Mouse (Mus musculus): ENCODE results near the gene Pigl. TPM values are rescaled to one million over a fixed set of nuclear protein-coding genes. Genes with fewer than 3 reads are reported as not detected.
"Not testable (repeated sequence)": the region's sequence is repeated elsewhere in the genome, so short reads cannot be mapped to it uniquely, and the experiment has no call there.

Pigl gene
- polyA plus RNA-seq, 1 experiment from 2014 or later = 7.4 TPM

DNA sequence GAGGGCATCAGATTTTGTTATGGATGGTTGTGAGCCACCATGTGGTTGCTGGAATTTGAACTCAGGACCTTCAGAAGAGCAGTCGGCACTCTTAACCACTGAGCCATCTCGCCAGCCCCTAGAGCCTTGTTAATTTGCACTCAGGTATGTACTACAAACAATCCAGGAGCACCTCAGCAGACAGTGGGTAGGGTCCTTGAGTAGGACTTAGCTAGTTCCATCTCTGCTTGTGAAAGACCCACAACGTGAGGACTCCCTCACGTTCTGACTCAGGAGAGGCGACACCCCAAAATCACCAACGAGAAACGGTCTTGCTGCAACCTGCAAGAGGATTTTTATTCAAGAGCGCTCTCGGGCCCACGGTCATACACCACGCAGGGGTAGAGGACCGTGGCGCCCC lies 50.1 kb downstream of the Pigl start:
- H3K9ac ChIP-seq; H3K4me2 ChIP-seq; H3K4me1 ChIP-seq (replicated peaks); H3K4me3 ChIP-seq; H3K36me3 ChIP-seq; H3K27ac ChIP-seq; H3K9me3 ChIP-seq; ATAC-seq (ENCODE audit: low FRiP score); H3K27me3 ChIP-seq: not testable (repeated sequence)
- 96% methylated on average over 13 of the region's 13 CpGs for WGBS

DNA sequence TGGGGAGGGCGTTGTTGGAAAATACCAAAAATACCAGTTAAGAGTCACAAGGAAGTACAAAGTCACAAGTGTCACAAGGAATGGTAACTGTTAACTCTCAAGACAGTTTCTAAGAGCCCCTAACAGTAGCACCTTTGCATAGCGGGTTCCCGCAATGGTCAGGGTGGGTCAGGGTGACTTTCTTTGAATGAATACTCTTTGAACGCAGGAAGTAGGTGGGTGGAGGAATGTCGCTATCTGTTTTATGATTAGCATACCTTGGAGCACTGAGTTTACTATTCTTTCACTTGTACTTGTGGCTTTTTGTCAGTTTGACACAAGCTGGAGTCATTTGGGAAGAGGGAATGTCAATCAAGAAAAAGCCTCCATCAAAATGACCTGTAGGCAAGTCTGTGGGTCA lies 50.6 kb downstream of the Pigl start:
- ATAC-seq (ENCODE audit: low FRiP score); H3K4me3 ChIP-seq; H3K27ac ChIP-seq; H3K27me3 ChIP-seq; H3K4me2 ChIP-seq; H3K9me3 ChIP-seq; H3K4me1 ChIP-seq (replicated peaks); H3K36me3 ChIP-seq; H3K9ac ChIP-seq: not testable (repeated sequence)
- WGBS = 98% methylated on average over 5 of the region's 5 CpGs

DNA sequence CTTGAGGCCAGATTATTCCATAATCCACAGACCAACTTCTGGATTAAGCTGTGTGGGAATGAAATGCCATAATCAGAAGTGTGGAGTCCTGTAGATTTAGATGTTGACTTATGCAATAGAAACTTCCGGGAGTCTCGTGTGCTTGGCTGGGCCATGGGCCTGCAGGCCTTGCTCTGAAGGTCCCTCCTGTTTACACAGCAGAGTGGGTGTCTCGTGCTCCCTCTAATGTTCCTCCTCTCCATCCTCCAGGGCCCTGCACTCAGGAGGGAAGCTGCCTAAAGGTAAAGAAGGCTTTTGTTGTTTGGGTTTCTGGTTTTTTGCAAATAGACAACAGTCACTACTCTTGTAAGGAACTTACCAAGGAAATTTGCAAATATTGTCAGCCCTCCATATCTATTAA lies 51.3 kb downstream of the Pigl start:
- WGBS = 79% methylated on average over 3 of the region's 3 CpGs
- Histone ChIP-seq H3K4me3 (no peak overlapping the region), H3K9ac (no peak overlapping the region), H3K27me3 (no peaks in the 10 kb centered on the region), H3K36me3 (no peaks in the 10 kb centered on the region), H3K4me2 (no peak overlapping the region), H3K4me1 (replicated peaks) (peaks cover 4% of the 10 kb centered on the region; the same call in 1 of the 2 replicates), H3K9me3 (no peaks in the 10 kb centered on the region), H3K27ac (no peak overlapping the region)
- ATAC-seq (ENCODE audit: low FRiP score) = no peak

DNA sequence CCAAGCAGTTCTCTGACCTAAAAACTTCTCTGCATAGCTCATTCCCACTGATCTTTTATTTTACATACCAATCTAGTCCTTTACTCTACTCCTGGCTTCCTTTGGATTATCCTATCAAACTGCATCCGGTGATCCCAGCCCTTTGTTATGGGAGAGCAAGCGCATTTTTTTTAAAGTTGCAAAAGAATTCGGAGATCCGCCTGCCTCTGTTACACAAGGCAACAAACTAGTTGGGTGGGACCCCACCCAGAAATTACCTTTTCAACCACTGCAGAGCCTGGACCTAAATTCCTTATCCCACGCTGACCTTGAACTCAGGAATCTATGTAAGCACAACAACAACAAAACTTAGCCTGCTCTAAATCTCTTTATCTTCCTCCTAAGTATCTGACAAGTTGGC lies 52.7 kb downstream of the Pigl start:
- WGBS = 86% methylated on average over 5 of the region's 5 CpGs
- no peak overlapping the region for H3K9ac ChIP-seq
- no peak for ATAC-seq (ENCODE audit: low FRiP score)

DNA sequence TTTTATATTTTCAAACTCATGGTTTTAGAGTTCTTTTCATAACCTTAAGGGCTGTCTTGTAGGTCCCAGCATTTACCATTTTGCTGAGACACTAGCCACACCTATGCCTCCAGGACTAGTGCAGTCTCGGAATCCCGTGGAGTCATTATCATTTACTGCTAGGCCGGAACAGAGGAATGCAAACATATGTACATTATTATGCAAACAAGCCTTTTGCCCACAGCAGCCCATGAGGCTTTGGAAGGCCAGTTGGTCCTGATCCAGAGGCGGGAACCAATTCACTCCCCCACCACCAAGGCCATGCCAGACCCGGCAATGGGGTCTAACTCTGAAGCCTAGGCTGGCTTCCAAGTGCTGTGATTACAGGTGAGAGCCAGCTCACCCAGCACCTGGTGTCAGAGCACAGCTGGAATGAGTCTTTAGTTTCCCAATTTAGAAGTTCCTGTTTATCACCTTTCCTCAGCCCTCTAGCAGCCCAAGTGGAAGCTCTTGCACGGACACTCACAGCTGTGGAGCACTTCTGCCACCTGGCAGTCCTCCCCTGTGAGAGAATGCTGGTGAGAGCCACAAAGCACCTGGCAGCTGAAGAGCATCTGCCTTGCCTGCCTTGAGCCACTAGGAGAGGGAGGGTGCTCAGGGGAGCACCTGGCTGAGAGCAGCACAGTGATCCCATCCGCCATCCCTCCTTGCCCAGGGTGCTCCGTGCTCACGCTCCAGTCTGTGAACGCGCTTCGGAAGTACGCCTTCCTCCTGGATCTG lies 53.4 kb downstream of the Pigl start:
- WGBS = 71% methylated on average over 13 of the region's 13 CpGs

More for the DNA sequence above, 52.7 kb downstream of the Pigl start:
- Histone ChIP-seq H3K4me3 (no peak overlapping the region), H3K4me1 (replicated peaks) (peaks cover 4% of the 10 kb centered on the region; the same call in 1 of the 2 replicates), H3K4me2 (no peak overlapping the region), H3K27me3 (no peaks in the 10 kb centered on the region), H3K9me3 (no peaks in the 10 kb centered on the region), H3K36me3 (no peaks in the 10 kb centered on the region), H3K27ac (no peak overlapping the region)

DNA sequence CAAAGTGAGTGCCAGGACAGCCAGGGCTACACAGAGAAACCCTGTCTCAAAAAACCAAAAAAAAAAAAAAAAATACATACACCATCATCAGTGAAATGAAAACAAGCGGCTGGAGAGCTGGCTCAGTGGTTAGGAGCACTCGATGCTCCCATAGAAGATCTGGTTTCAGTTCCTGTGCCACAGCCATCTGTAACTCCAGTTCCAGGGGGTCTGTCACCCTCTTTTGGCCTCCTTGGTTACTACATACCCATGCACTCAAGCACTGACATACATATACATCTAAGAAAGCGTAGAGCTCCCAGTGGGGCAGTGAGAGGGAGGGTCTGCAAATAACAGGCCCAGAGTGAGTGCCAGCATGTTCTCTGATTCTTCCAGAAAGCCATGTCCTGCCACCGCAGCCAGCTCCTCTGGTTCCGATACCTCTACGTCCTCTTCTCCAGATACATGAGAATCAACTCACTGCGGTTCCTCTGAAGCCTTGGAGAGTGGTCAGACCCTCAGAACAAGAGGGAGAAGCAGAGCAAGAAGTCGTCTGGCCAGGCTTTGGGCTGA lies 54.3 kb downstream of the Pigl start:
- ATAC-seq (ENCODE audit: low FRiP score) = no peak
- Histone ChIP-seq H3K9ac (no peak overlapping the region), H3K36me3 (no peaks in the 10 kb centered on the region), H3K27ac (no peak overlapping the region), H3K9me3 (no peaks in the 10 kb centered on the region), H3K4me1 (replicated peaks) (peaks cover 4% of the 10 kb centered on the region; the same call in 1 of the 2 replicates), H3K4me3 (no peak overlapping the region), H3K4me2 (no peak overlapping the region), H3K27me3 (no peaks in the 10 kb centered on the region)
- 88% methylated on average over 8 of the region's 8 CpGs for WGBS

More for the DNA sequence above, 53.4 kb downstream of the Pigl start:
- Histone ChIP-seq H3K36me3 (no peaks in the 10 kb centered on the region), H3K4me1 (replicated peaks) (peaks cover 4% of the 10 kb centered on the region; the same call in 1 of the 2 replicates), H3K4me2 (no peak overlapping the region), H3K9me3 (no peaks in the 10 kb centered on the region), H3K4me3 (no peak overlapping the region), H3K9ac (no peak overlapping the region), H3K27ac (no peak overlapping the region), H3K27me3 (no peaks in the 10 kb centered on the region)
- ATAC-seq (ENCODE audit: low FRiP score) = no peak

DNA sequence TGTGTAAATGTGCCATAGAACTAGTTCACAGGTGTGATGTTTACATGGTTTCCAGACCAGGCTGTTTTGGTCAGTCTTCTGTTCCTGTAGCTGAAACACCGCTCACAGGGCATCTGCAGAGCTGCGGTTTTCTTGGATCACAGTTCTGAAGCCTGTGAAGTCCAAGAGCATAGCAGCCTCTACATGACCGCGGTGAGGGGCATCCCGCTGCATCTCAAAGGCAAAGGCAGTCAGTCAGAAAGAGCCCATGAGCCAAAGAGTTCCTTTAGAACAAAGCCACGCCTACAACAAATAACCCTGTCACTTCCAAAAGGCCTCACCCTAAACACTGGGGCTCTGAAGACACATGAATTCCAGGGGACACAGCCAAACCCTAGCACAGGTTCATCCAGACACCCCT lies 55.1 kb downstream of the Pigl start:
- no peak for ATAC-seq (ENCODE audit: low FRiP score)
- no peak overlapping the region for H3K9ac ChIP-seq
- no peaks in the 10 kb centered on the region for H3K9me3 ChIP-seq
- H3K27ac ChIP-seq = no peak overlapping the region
- H3K27me3 ChIP-seq = no peaks in the 10 kb centered on the region
- WGBS = 75% methylated on average over 6 of the region's 6 CpGs
- H3K4me3 ChIP-seq = no peak overlapping the region
- peaks cover 4% of the 10 kb centered on the region; the same call in 1 of the 2 replicates for H3K4me1 ChIP-seq (replicated peaks)
- H3K36me3 ChIP-seq = no peaks in the 10 kb centered on the region
- no peak overlapping the region for H3K4me2 ChIP-seq

DNA sequence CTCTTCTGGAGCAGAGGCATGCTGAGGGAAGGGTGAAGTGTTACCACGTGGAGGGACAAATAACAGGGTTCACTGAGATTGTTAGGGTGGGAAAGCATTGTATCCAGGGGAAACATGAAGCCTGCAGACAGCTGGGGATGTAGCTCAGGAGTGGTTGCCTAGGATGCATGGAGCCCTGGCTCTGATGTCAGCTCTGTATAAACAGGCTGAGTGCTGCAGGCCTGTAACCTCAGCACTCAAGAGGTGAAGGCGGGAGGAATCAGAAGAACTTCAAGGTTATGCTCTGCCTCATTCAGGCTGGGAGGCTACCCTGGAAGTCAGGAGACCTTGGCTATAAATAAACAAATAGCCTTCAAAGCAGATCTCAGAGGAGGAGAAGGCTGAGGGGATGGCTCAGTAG lies 60.7 kb downstream of the Pigl start:
- 0 out of 2 replicates have a peak overlapping the region, but pooled peaks have one; percentile 23 for H3K27ac ChIP-seq
- no peaks in the 10 kb centered on the region for H3K4me1 ChIP-seq (replicated peaks)
- no peak overlapping the region for H3K4me2 ChIP-seq
- H3K4me3 ChIP-seq = no peak overlapping the region
- ATAC-seq (ENCODE audit: low FRiP score) = no peak
- H3K9me3 ChIP-seq = no peaks in the 10 kb centered on the region
- 30% methylated on average over 2 of the region's 2 CpGs for WGBS
- H3K36me3 ChIP-seq = peaks cover 7% of the 10 kb centered on the region
- no peak overlapping the region for H3K9ac ChIP-seq
- H3K27me3 ChIP-seq = no peaks in the 10 kb centered on the region

DNA sequence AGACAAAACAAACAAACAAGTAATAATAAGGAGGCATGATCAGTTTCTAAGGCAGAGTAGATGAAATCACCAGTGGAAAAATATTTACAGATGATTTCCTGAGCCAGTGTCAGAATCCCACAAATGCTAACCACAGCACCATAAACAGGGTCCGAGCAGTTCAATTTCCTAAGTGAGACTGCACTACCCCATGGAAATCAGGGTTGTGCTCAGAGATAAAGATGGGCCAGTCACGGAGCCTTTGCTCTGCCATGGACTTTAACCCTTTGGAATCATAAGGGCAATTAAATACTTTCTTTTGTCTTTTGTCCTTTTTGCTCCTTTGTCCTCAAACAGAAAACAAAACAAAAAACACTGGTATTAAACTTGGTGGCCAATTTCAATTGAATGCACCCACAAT lies 64.0 kb downstream of the Pigl start:
- H3K4me1 ChIP-seq (replicated peaks) = no peaks in the 10 kb centered on the region
- 74% methylated on average over 2 of the region's 2 CpGs for WGBS
- H3K36me3 ChIP-seq = peaks cover 37% of the 10 kb centered on the region
- no peaks in the 10 kb centered on the region for H3K27me3 ChIP-seq
- no peak for ATAC-seq (ENCODE audit: low FRiP score)
- H3K27ac ChIP-seq = no peak overlapping the region
- H3K4me3 ChIP-seq = no peak overlapping the region
- no peak overlapping the region for H3K9ac ChIP-seq
- H3K4me2 ChIP-seq = no peak overlapping the region
- no peaks in the 10 kb centered on the region for H3K9me3 ChIP-seq

DNA sequence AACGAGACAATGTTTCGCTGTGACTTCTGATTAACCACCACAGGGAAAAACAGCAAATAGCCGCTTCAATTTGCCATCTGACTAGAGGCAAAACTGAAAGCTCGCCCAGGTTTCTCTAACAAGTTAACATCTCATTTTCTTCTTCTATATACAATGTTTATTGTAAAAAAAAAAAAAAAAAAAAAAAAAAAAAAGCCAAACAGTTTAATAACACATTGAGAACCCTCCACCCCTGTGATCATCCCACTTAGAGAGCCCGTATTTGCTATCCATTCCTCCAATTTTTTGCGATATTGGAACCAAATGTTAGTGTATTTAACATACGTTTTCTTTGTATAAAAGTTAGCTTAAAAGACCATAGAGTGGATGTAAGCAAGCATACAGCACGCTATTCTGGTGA lies 78.8 kb downstream of the Pigl start:
- H3K27me3 ChIP-seq = 0 out of 2 replicates have a peak, but pooled peaks cover 4% of the 10 kb centered on the region
- H3K9me3 ChIP-seq = no peaks in the 10 kb centered on the region
- H3K9ac ChIP-seq = no peak overlapping the region
- no peak overlapping the region for H3K27ac ChIP-seq
- ATAC-seq (ENCODE audit: low FRiP score) = no peak
- peak overlapping the region; percentile 83 for H3K4me2 ChIP-seq
- H3K4me3 ChIP-seq = peak overlapping the region; percentile 81; the same call in 1 of the 2 replicates
- H3K4me1 ChIP-seq (replicated peaks) = peaks cover 21% of the 10 kb centered on the region
- peaks cover 21% of the 10 kb centered on the region for H3K36me3 ChIP-seq
- 81% methylated on average over 8 of the region's 8 CpGs for WGBS

DNA sequence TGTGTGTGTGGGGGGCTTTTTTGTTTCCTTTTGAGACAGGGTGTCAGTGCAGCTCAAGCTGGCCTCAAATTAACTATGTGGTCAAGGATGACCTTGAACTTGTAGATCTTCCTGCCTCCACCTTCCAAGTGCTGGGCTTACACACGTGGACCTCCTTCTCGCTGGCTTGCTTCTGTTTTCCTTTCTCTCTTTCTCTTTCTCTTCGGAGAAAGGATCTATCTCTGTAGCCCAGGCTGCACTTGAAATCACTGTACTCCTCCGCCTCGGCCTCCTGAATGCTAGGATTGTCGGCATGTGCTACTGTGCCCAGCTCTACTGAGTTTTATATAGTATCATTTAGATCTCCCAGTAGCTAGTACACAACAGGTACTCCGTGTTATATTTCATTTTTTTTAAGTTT lies 79.3 kb downstream of the Pigl start:
- H3K9me3 ChIP-seq = no peaks in the 10 kb centered on the region
- H3K4me2 ChIP-seq = peak overlapping the region; percentile 83
- H3K27me3 ChIP-seq = 0 out of 2 replicates have a peak, but pooled peaks cover 4% of the 10 kb centered on the region
- no peak overlapping the region for H3K27ac ChIP-seq
- no peak for ATAC-seq (ENCODE audit: low FRiP score)
- peaks cover 18% of the 10 kb centered on the region for H3K36me3 ChIP-seq
- peak overlapping the region; percentile 56; the same call in 1 of the 2 replicates for H3K9ac ChIP-seq
- WGBS = 20% methylated on average over 7 of the region's 7 CpGs
- H3K4me1 ChIP-seq (replicated peaks) = peaks cover 21% of the 10 kb centered on the region
- H3K4me3 ChIP-seq = peak overlapping the region; percentile 81

DNA sequence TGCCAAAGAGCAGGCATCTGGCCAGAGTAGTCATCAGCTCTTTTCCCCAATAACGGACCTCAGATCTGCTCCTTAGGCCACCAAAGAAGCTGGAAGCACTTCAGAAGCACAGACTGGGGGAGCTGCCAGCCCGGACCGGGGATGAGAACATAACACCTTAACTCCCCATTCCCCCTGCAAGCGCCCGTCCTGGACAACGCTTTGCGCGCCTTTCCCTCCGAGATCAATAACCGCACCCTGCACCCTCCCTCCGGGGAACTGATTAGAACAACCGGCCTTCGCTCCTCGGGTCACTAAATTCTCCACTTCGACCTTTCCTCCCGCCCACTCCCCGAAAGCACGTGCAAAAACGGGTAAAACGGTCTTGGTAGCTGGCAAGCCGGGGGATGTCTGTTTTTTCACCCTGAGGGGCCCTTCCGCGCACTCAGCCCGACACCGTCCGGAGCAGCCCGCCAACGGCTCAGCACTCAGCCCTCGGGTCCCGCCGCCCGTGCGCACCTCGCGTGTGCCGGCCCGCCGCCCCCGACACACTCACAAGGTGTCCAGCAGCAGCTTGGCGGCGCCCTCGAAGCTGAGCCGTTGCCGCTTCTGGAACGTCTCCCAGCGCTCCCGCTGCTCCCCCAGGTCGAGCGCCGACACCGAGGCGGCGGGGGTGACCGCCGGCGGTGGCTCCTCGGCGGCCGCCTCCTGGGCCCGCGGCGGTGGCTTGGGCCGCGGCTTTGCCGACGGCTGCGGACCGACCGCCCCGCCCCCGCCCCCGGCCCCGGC lies 80.2 kb downstream of the Pigl start:
- Histone ChIP-seq H3K36me3 (peaks cover 11% of the 10 kb centered on the region; the same call in 1 of the 2 replicates), H3K27ac (peak overlapping the region; percentile 87), H3K4me1 (replicated peaks) (peaks cover 21% of the 10 kb centered on the region), H3K4me2 (peak overlapping the region; percentile 83), H3K9ac (peak overlapping the region; percentile 94), H3K9me3 (no peaks in the 10 kb centered on the region), H3K4me3 (peak overlapping the region; percentile 81), H3K27me3 (0 out of 2 replicates have a peak, but pooled peaks cover 4% of the 10 kb centered on the region)
- ATAC-seq (ENCODE audit: low FRiP score) = peak; percentile 86
- WGBS = under 1% methylated on average over 62 of the region's 73 CpGs

Measured in hindbrain, embryonic 13.5 days (tissue).